Mouse (Mus musculus) heart, adult 2 months (tissue): ENCODE measurements around the gene Dpp4. TPM values are rescaled to one million over a fixed set of nuclear protein-coding genes. Genes with fewer than 3 reads are reported as not detected.

Experiments
- DNase-seq, 2 experiments: peaks; one replicate each; pipeline ENCODE4 v3.0.0; 2021
- H3K27ac ChIP-seq: fragments of 200-600 bp; 2 replicates; pipeline ENCODE4 v1.8.1; 2022
- H3K27me3 ChIP-seq: fragments of 200-500 bp; 2 replicates; pipeline ENCODE4 v1.6.1; 2012; ENCODE audit warnings: mild to moderate bottlenecking, low read length, inconsistent platforms, mixed read lengths; ENCODE audit not compliant: control insufficient read depth, insufficient read depth
- H3K36me3 ChIP-seq: fragments of 200-500 bp; 2 replicates; pipeline ENCODE4 v1.6.1; 2012; ENCODE audit warnings: low read length, inconsistent platforms; ENCODE audit not compliant: control insufficient read depth, insufficient read depth
- H3K4me1 ChIP-seq: fragments of 200-500 bp; 2 replicates; pipeline ENCODE4 v1.6.1; 2011; ENCODE audit warnings: low read length; ENCODE audit not compliant: control insufficient read depth, insufficient read depth
- H3K4me3 ChIP-seq: fragments of 200-600 bp; 2 replicates; pipeline ENCODE4 v1.8.1; 2022
- H3K79me2 ChIP-seq: fragments of 200-500 bp; replicated peaks from 2 replicates; pipeline ENCODE4 v1.6.1; 2012; ENCODE audit warnings: mild to moderate bottlenecking, inconsistent platforms, low read length, moderate library complexity, mixed read lengths; ENCODE audit not compliant: control insufficient read depth, insufficient read depth
- H3K9ac ChIP-seq: fragments of 200-500 bp; 2 replicates; pipeline ENCODE4 v1.6.1; 2012; ENCODE audit warnings: low read depth, mild to moderate bottlenecking, control low read depth, inconsistent platforms, low read length, mixed read lengths
- CTCF ChIP-seq: fragments of 200-600 bp; IDR thresholded peaks from 2 replicates; pipeline ENCODE4 v1.8.1; 2022; ENCODE audit warnings: antibody characterized with exemption, mild to moderate bottlenecking, moderate library complexity
- EP300 ChIP-seq: fragments of 200-500 bp; IDR thresholded peaks from 2 replicates; pipeline ENCODE4 v1.6.1; 2011; ENCODE audit warnings: low read depth, low read length, control low read depth; ENCODE audit not compliant: insufficient read depth
- POLR2A ChIP-seq: fragments of 200-500 bp; IDR thresholded peaks from 2 replicates; pipeline ENCODE4 v1.6.1; 2011; ENCODE audit warnings: mild to moderate bottlenecking, low read depth, low read length, control low read depth; ENCODE audit not compliant: insufficient read depth
- WGBS: fragments of 180-500 bp; shearing (Covaris S2); methylation state at CpG from one replicate; pipeline ENCODE4 v1.1.7; 2018; 5-methylcytosine and 5-hydroxymethylcytosine counted together
- intact Hi-C: fragments of 180-260 bp; cut with DNase I; formaldehyde crosslinking; loops from one replicate; pipeline ENCODE4 v1.15.1; 2025
- polyA plus RNA-seq: library from polyadenylated mRNA; depleted of rRNA; stranded (reverse); fragments of >200 nt; gene quantifications from 2 replicates; pipeline ENCODE4 v1.2.3, GENCODE M21; 2012; rRNA removed
- total RNA-seq, 2 experiments: library from RNA; stranded (reverse); gene quantifications; 2 replicates each; pipeline ENCODE4 v1.2.3; 2021

The Dpp4 gene
- total and polyA plus RNA-seq, 3 experiments = 2.4 to 4.2 (median 4.1) TPM

GRCm38 (mm10) chr2:62285847-62286246 is 126.2 kb downstream of the Dpp4 start:
- intact Hi-C loops = loop anchor here (5.0 to 10.0 kb wide), 2 partner anchors 299 to 641 kb away; no protein-coding TSS in a partner anchor
- TF ChIP-seq CTCF = peak; percentile 67
- TF ChIP-seq EP300 = no peak

GRCm38 (mm10) chr2:62285026-62285425 is 127.0 kb downstream of the Dpp4 start:
- Histone ChIP-seq H3K27me3 (no peaks in the 10 kb centered on the region), H3K4me3 (no peak overlapping the region), H3K79me2 (no peaks in the 10 kb centered on the region), H3K9ac (no peak overlapping the region), H3K36me3 (no peaks in the 10 kb centered on the region), H3K27ac (no peak overlapping the region), H3K4me1 (no peaks in the 10 kb centered on the region)
- 66% methylated on average over 2 of the region's 2 CpGs for WGBS
- intact Hi-C loops = loop anchor here (5.0 to 10.0 kb wide), 2 partner anchors 298 to 640 kb away; no protein-coding TSS in a partner anchor
- no peak for TF ChIP-seq EP300
- no peak for TF ChIP-seq CTCF
- TF ChIP-seq POLR2A = no peak
- no peak for DNase-seq

More at GRCm38 (mm10) chr2:62285847-62286246, 126.2 kb downstream of the Dpp4 start:
- Histone ChIP-seq H3K4me3 (no peak overlapping the region), H3K79me2 (no peaks in the 10 kb centered on the region), H3K27ac (no peak overlapping the region), H3K4me1 (no peaks in the 10 kb centered on the region), H3K36me3 (no peaks in the 10 kb centered on the region), H3K9ac (no peak overlapping the region), H3K27me3 (no peaks in the 10 kb centered on the region)
- DNase-seq = no peak
- WGBS = under 1% methylated on average over 2 of the region's 2 CpGs

Other genes starting within 250 kb of the Dpp4 start
- gene Gcg, start 71.4 kb upstream of the Dpp4 start, total RNA-seq = not detected
- gene Gcg, start 71.4 kb upstream of the Dpp4 start, polyA plus RNA-seq = not detected in 2 replicates
- gene Fap, start 161.8 kb upstream of the Dpp4 start, total RNA-seq = 1 to 10 TPM; 3.8 to 5.0 TPM
- gene Fap, start 161.8 kb upstream of the Dpp4 start, polyA plus RNA-seq = 1.4 and 4.8 TPM in 2 replicates
- gene Ifih1, start 234.0 kb upstream of the Dpp4 start, total RNA-seq = 1 to 10 TPM; 5.8 to 8.0 TPM
- 2.5 and 2.9 TPM in 2 replicates for gene Ifih1, start 234.0 kb upstream of the Dpp4 start, polyA plus RNA-seq